Mouse (Mus musculus) megakaryocyte progenitor cell, adult 5-6 weeks (primary cell): ENCODE results near the gene Spata33. TPM values are rescaled to one million over a fixed set of nuclear protein-coding genes. Genes with fewer than 3 reads are reported as not detected.
"Not testable (repeated sequence)": the region's sequence is repeated elsewhere in the genome, so short reads cannot be mapped to it uniquely, and the experiment has no call there.

Source experiments
- ATAC-seq: replicated peaks from 2 replicates; pipeline ENCODE4 v1.8.0; 2016; ENCODE audit warnings: mild to moderate bottlenecking, moderate TSS enrichment, inconsistent platforms; ENCODE audit not compliant: poor library complexity
- total RNA-seq, 2 experiments: library from RNA; stranded (forward) in 1 of 2; stranded (reverse) in 1 of 2; fragments of 157-497, 149-512 nt in 1 of 2; fragments of 200-1000 nt in 1 of 2; gene quantifications; 2 replicates each; pipeline versions ENCODE4 v1.2.3 to v1.2.4; 2015 to 2017

Spata33 gene
- total RNA-seq, 2 experiments from 2014 or later = 0.37 to 1.9 TPM

- ATAC-seq = no peak
Measured at GRCm38 (mm10) chr8:123232553-123232952, 19.9 kb downstream of the Spata33 start.

- ATAC-seq = no peak
Measured at GRCm38 (mm10) chr8:123233300-123233699, 20.7 kb downstream of the Spata33 start.

- ATAC-seq = no peak
Measured at GRCm38 (mm10) chr8:123233760-123234159, 21.1 kb downstream of the Spata33 start.

- no peak for ATAC-seq
Measured at GRCm38 (mm10) chr8:123234918-123235519, 22.4 kb downstream of the Spata33 start.

- ATAC-seq = peak; percentile 95
Measured at GRCm38 (mm10) chr8:123235520-123236497, 23.2 kb downstream of the Spata33 start, which contains the start of gene Spata2l. Gene Spata2l, minus strand, starts transcription at chr8:123236233.

GRCm38 (mm10) chr8:123239398-123239797, 26.8 kb downstream of the Spata33 start:
- no peak for ATAC-seq

- ATAC-seq = no peak
Measured at GRCm38 (mm10) chr8:123242107-123242923, 29.7 kb downstream of the Spata33 start.

- ATAC-seq = no peak
Measured at GRCm38 (mm10) chr8:123243053-123243452, 30.4 kb downstream of the Spata33 start.

GRCm38 (mm10) chr8:123244382-123244781, 31.8 kb downstream of the Spata33 start:
- no peak for ATAC-seq

GRCm38 (mm10) chr8:123245543-123245942, 32.9 kb downstream of the Spata33 start:
- no peak for ATAC-seq

- ATAC-seq = no peak
Measured at GRCm38 (mm10) chr8:123247748-123248147, 35.1 kb downstream of the Spata33 start.

- peak; percentile 64 for ATAC-seq
Measured at GRCm38 (mm10) chr8:123248596-123248995, 36.0 kb downstream of the Spata33 start.

GRCm38 (mm10) chr8:123250940-123251339, 38.3 kb downstream of the Spata33 start:
- ATAC-seq = no peak

GRCm38 (mm10) chr8:123252925-123253324, 40.3 kb downstream of the Spata33 start:
- no peak for ATAC-seq

- no peak for ATAC-seq
Measured at GRCm38 (mm10) chr8:123253451-123254098, 40.9 kb downstream of the Spata33 start.

GRCm38 (mm10) chr8:123254099-123254885, 41.7 kb downstream of the Spata33 start, which contains the start of the genes Zfp276 and Vps9d1:
Gene Zfp276, plus strand, starts transcription at chr8:123254195.
Gene Vps9d1, minus strand, starts transcription at chr8:123254348.
- peak; percentile 88 for ATAC-seq

- ATAC-seq = peak; percentile 54
Measured at GRCm38 (mm10) chr8:123255170-123255569, 42.5 kb downstream of the Spata33 start.

- no peak for ATAC-seq
Measured at GRCm38 (mm10) chr8:123257114-123257513, 44.5 kb downstream of the Spata33 start.

GRCm38 (mm10) chr8:123257593-123257992, 45.0 kb downstream of the Spata33 start:
- not testable (repeated sequence) for ATAC-seq
